Mouse (Mus musculus): Measurements from ENCODE around the gene Map6.

Map6 gene

DNA sequence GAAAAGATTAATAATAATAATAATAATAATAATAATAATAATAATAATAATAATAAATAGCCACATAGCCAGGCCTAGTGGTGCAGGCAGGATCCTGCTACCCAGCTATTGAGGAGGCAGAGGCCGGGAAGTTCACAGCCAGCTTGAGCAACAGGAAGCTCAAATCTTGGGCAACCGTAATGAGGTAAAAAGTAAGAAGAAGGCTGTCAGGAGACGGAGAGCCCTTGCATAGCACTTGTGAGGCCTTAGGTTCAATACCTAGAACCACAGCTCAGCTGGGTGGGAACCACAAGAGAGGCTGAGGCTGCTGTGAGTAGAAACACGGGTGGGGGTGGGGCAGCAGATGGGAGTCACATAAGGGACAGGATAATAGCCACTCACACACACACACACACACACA, 47.3 kb downstream of the Map6 start:
- DNase-seq (ENCODE audit: low read depth, low spot score) = no peak

DNA sequence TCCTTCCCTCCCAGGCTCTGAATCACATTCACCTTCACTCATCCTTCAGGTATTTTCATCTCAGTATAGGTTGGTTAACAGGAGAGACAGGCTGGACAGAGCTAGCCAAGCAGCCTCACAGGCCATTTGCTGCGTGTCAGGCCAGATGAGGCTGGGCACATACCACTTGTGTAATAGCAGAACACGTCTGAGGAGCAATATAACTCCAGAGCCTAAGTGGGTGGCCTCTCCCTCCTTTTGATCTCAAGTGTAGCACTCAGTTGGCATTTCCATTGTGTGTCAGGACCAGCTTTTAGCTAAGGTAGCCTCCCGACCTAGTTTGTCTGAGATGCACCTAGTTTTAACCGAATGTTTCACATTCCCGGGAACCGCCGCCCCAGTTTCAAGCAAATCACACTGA, 49.0 kb downstream of the Map6 start:
- no peak for DNase-seq (ENCODE audit: low read depth, low spot score)

DNA sequence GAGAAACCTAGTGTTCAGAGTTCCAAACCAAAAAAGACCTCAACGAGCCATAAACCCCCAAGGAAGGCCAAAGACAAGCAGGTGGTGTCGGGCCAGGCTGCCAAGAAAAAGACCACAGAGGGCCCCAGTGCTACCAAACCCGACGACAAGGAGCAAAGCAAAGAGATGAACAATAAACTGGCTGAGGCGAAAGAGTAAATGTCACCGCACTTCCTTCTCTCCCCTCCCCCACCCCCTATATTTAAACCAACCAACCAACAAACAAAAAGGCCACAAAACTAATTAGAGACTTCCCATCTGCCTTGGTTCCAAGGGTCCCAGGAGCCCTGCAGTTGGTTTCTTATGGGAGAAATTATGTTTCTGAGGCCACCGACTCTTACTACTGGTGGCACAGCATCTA, 50.2 kb downstream of the Map6 start:
- DNase-seq (ENCODE audit: low read depth, low spot score) = no peak

DNA sequence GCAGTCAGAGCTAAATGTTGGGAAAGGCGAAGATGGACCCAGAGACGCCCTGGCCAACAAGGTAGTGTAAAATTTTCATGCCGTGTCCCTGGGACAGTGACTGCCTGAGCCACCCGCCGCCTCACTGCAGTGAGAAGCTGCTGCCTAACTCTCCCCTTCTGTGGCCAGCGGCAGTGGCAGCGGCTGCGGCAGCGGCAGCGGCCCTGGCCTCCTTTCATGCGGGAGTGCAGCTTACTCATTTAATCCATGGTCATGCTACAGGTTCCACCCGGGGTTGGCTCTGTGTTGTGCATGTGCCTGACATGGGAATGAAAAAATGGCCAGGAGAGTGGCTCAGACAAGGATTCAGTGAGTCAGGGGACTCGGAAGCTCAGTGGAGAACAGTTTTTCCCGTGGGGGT, 53.3 kb downstream of the Map6 start:
- DNase-seq (ENCODE audit: low read depth, low spot score) = no peak

DNA sequence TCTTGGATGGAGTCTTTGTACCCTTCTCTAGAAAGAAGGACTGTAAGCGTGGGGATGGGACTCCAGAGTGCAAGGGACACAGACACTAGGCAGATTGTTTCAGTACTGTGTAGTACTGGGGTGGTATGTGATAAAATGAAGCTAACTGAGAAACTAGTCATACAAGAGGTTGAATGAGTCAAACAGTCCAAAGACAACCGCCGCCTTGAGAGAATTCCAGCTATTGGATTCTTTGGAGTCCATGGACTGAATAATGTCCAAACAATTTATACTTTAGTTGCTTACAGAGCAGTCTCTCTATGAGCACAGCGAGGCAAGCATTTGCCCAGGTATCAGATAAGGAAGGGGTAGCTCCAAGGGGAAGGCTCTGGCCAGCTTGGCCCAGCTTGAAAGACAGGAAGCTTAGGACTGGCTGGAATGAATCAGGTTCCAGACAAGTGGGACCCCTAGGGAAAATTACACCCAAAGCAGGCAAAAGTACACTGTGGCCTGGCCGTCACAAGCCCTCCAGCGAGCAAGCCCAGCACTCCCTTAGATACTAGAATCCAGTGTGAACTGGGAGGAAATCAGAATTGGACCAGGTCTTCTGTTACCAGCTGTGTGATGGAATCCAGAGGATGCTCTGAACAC, 55.6 kb downstream of the Map6 start:
- DNase-seq (ENCODE audit: low read depth, low spot score) = no peak

DNA sequence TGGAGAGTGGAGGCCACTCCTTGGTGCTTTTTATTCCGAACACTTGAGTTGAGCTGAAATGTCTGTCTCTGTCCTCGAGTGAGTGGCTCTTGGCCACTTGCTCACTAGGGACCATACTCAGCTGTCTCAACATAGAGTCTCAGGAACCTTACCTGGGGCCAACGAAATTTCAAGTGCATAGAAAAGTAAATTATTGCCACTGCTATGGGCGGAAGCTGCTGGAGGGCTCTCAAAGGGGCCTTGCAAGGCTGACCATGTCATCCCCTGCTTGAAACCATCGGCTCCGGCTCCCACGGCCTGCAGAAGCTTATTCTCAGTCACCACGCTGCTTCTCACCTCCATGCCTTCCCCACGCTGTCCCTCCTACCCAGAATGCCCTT, 56.1 kb downstream of the Map6 start:
- DNase-seq (ENCODE audit: low read depth, low spot score) = no peak

DNA sequence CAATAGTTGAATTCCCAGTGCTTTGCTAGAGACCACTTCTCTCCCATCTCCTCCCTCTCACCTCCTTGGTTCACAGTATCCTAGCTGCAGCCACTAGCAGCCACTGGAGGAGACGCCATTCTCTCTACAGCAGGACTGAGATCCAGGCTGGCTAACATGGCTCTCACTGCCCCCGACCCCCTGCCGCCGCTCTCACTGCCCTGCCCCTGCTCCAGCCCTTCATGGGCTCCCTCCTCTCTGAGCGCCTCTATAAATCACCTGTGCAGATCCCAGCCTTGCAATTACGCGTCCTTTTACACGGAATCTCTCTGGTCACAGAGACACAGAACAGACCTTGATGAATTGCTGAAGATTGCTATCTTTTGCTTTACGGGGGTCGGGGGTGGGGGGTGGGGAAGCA, 57.6 kb downstream of the Map6 start:
- DNase-seq (ENCODE audit: low read depth, low spot score) = no peak

DNA sequence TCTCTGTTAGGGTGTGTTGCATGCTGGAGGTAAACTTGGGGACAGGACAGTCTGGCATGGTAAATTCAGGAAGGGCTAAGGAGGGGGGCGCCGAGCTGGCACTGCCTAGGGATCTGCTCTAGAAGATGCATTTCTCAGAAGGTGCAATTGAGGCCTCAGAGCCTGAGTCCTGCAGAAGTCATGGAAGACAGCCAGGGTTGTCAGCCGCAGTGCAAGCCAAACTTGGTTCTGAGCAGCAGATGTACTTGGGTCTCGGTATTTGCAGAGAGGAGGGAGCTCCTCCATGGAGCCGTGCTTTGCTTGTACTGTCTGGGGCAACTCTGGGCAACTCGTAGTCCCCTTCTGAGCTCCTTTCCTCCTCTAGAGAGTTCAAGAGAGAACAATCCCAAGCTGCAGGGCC, 58.9 kb downstream of the Map6 start:
- no peak for DNase-seq (ENCODE audit: low read depth, low spot score)

DNA sequence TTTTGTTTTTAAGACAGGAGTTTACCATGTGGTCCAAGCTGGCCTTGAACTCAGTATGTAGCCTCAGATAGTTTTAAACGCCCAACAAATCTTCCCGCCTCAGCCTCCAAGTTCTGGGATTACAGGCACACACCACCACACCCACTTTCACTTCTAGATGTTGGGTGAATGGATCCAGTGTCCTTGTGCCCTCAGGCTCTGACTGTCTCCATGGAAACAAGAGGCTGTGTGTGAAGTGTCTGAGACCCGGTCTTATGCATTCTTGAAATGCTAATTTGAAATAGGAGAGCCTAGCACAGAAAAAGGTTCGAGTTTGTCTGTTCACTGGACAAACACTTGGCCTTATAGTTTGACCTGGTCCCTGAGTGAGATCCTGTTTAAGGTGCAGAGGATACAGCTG, 61.6 kb downstream of the Map6 start:
- DNase-seq (ENCODE audit: low read depth, low spot score) = no peak

DNA sequence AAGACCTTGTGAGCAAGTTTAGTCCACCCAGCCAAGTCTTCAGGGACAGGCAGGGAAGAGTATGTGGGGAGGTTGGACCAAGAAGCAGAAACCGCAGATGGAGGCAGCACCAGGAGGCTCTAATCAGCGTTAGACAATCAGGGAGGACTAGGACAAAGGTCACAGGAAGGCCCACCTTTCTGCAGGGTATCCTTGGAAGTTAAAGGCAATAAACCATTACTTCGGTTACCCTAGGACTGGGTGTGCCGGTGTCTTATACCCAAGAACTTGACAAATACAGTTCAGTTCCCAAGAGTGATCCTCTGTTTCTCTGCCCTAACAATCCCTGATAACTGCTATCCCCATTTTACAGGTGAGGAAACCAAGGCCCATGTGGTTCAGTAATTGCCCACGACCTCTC, 62.8 kb downstream of the Map6 start:
- DNase-seq (ENCODE audit: low read depth, low spot score) = no peak

DNA sequence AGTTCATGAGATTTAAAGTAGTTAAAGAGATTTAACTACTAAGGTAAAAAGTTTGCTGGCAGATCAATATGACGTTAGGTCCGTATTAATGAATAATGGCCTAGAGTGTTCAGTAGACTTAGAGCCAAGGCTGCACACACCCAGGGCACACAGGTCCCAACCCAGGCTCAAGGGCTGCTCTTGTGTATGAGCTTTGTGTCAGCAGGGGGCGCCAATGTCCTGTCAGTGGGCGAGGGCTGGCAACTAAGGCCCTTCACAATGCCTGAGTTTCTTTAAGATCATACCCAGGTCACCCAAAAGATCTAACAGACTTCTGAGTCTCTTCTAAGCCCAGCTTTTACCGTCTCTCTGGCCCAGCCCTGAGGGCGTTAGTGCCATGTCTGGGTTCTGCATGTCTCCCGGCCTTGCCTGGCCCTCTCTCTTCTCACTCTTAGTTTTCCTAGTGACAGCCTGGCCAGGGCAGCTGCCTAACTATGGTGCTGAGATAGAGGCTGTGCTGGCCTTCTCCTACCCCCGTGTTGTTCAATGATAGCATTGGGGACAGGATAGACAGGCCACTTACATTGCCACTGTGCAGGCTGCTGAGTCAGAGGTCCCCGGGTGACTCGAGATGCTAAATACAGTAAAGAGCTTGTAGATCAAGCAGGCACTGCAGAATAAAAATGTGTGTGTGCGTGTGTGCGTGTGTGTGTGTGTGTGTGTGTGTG, 65.7 kb downstream of the Map6 start:
- DNase-seq (ENCODE audit: low read depth, low spot score) = no peak

DNA sequence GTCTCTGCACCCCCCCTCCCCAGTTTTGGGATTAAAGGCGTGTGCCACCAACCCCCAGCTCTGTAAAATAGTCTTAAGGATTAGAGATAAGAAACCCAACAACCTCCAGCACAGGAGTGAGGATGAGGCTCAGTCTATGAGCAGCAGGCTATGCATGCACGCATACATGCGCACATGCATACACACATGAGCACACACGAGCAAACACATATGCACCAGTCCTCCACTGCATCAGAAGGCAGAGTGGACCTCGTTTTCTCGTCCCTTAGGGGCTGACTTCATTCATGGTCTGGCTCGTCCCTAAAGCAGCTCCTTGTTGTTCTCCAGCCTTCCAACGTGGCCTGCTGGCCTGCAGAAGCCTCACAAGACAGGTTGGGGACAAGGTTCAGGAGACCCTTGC, 73.5 kb downstream of the Map6 start:
- DNase-seq (ENCODE audit: low read depth, low spot score) = no peak

DNA sequence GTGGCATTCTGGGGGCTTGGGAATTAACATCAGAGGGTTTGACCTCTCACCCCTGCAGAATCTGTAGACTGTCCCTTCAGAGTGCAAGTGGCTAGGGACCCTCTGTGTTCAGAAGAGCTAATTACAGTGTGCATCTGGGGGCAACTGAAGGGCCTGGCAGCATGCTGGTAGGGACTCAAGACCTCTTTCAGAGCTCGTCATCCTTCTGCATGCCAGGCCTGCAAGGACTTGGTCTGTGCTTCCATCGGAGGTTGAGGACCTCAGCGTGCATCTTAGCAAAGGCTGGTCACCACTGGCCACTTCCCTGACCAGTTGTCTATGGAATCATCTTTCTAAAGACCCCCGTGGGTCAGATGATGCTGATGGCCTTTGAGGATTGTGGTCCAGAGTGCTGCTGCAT, 76.3 kb downstream of the Map6 start:
- no peak for DNase-seq (ENCODE audit: low read depth, low spot score)

DNA sequence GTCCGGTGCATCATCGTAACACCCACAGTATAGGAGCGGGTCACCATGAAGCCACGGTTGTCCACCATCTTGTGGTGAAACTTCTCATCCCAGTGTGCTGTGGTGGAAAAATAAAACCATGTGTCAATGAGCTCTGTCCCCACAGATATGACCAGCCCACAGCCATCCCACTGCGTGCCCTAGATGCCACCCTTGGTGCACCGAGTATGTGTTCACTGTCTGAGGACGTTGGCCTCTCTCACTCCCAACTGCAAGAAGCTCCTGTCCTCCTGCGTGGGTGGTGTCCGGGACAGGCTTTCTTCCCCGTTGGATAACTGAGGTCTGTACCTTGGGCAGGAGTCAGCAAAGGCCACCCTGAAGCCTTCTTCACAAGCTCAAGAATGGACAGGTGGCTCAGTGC, 80.0 kb downstream of the Map6 start:
- no peak for DNase-seq (ENCODE audit: low read depth, low spot score)

DNA sequence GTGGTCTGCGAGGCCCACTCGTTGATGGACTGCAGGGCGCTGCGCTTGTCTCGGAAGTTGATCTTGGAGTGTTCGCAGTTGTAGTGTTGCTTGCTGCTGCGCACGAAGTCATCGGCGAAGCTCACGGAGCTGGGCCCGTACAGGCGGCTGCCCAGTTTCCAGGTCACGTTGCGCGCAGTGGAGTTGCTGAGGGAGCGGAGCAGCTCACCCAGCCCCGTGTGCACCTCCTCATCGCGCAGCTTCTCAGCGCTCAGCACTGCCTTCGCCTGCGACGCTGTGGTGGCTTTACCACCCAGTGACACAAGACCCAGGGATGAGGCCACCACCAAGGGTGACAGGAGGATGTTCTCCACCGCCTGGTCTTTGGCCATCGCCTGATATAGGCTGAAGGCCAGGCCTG, 81.6 kb downstream of the Map6 start:
- DNase-seq (ENCODE audit: low read depth, low spot score) = no peak

DNA sequence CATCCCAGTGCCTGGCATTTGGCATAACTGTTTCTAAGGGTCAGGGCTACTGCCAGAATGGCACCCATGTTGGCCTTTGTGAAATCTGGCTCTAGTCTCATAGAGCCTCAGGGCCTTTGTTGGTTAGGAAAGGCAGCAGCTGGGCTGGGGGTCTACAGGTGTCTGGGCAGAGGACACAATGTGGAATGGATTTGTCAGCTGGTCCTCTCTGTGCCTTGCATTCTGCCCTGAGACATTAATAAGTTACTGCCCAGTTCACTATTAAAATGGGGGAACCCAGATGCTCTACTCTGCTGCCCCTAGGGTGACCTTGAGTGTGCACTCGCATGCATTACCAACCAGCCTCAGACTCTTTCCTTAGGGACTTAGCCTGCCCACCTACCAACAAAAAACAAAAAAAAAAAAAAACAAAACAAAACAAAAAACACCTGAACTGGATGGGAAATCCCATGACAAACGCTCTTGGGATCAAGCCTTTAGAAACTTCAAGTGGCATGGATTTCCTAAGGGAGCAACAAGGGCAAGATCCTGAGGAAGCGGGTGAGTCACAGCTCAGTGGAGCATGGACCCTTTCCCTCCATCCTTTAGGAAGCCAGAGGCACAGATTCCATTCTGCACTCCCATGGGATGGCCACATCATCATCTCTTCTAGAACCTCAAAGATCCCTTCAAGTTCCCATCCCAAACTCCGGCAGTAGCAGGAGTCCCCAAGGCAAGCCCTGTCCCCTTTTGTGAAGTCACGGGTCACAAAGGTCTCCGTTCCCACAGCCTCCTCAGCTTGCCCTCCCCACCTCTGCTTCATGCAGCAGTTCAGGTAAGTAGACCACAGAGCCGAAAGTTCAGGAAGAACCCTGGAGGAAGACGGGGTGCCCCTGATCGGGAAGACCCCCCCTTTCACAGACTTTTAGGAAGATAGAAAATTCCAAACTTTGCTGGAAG, 82.8 kb downstream of the Map6 start:
- DNase-seq (ENCODE audit: low read depth, low spot score) = no peak

DNA sequence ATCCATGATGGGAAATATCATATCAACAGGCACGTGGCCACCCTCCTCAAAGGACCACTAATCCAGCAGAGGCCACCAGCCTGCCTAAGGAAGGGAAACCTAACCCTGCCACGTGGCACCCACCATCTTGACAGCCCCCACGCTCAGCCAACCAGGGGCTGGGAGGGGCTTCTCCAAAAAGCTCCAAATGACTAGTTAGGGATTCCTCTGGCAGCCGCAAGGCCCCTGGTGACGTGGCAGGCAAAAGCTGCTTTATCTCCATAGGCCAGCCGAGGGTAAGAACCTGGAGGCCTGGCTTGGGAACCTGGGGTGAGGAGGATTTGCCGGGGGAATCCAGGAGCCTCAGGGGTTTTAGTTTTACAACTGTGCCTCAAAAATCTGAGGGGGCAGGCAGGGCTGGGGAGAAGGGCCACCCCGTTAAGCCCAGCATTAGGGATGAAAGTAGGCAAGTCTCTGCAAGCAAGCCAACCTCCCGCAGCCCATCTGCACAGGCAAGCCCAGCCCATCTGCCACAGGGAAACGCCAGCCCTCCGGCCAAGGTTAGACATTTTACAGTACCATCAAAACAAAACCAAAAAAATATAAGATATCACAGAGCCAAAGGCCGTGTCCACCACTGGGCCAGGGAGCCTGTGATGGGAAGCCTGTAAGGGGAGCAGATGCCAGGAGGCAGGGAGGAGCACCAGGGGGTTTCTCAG, 84.0 kb downstream of the Map6 start:
- no peak for DNase-seq (ENCODE audit: low read depth, low spot score)

DNA sequence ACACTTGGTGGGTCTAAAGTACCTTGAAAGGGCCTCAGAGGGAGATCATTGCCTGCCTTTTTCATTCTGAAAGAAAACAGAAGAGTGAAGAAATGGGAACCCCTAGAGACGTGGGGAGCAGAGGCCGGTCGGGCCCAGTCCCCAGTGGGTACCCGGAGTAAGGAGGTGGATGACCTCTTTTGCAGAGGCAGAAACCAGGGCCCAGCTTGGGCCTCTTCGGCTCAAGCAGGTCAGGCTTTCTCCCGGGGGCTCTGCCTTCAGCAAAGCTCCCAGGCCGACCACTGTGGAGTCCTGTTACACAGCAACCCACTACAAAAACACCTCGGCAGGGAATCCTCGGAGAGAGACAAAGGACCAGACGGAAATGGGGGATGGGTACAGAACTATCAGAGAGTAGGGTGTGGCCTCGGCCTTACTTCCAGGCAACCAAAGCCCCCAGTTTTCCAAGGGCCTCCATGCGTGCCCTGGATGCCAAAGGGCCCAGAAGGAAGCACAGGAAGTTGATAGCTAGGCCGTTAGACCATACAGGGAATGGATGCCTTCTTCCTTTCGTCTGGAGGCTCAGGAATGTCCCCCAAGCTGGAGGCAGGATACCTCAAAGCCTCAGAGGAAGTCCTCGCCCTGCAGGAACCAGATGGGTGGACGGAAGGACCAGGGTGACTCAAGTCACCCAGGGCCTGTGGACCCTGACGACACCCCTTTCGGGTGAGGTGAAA, 84.7 kb downstream of the Map6 start:
- no peak for DNase-seq (ENCODE audit: low read depth, low spot score)

DNA sequence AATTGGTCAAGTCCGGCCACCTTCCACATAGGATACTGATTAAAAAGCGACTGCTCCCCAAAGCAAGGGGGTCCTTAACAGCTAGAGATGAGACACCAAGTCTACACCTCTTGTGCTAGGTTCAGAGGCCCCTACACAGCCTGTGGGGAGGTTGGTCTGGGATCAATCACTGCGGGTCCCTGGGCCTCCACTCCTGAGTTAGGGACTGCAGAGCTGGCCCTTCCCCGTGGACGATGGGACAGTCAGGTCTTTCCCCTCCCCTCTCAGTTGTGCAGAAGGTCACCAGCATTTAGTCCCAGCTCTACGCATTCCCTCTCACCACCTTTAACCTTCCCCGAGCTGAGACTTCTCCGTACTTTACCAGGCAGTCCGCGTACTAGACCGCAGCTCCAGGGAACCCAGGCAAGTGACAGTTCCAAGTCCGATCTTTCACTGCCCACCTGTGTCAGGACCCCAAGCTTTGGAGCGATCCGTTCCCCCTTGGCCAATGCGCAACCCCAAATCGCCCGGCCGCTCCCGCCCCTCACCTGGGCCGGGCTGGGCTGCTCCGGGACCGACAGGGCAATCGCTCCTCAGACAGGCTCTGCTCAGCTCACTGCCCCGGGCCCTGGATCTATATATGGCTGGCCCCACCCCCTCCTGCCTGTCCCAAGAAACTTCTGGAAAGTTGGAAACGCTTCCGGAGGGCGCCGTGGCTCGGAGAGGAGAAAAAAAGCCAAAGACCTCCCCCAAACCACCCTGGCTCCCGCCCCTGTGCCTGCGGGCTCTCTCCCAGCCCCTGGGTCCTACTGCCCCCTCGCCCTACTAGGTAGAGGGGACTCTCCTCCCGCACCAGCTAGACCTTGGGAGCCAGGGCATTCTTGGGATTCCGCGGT, 85.5 kb downstream of the Map6 start, which contains the start of gene Serpinh1:
Gene Serpinh1 (minus strand): TSS at position 714 of the 875 bp plus-strand sequence.
- DNase-seq (ENCODE audit: low read depth, low spot score) = no peak

DNA sequence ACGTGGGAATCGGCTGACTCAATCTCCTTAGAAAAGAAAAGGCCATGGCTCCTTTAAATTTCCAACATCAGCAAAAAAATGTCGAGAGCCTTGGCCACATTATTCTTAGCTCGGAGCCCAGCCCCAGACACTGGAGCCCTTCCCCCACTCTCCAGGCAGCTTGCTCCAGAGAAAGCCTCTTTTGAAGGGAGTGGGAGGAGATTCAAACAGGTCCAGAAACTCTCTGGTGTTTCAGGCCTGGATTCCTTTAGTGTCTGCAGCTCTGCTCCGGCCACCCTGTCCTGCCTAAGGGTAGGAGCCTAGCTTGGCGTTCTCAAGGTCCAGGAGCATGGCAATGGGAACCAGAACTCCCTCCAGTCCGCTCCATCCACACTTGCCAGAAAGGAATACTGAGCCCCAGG, 88.5 kb downstream of the Map6 start:
- DNase-seq (ENCODE audit: low read depth, low spot score) = no peak
